Mouse (Mus musculus): ENCODE measurements around the gene Fnbp1l. TPM values are rescaled to one million over a fixed set of nuclear protein-coding genes. Genes with fewer than 3 reads are reported as not detected.

Fnbp1l gene
- polyA plus RNA-seq, 1 experiment, result 91.1 TPM

DNA sequence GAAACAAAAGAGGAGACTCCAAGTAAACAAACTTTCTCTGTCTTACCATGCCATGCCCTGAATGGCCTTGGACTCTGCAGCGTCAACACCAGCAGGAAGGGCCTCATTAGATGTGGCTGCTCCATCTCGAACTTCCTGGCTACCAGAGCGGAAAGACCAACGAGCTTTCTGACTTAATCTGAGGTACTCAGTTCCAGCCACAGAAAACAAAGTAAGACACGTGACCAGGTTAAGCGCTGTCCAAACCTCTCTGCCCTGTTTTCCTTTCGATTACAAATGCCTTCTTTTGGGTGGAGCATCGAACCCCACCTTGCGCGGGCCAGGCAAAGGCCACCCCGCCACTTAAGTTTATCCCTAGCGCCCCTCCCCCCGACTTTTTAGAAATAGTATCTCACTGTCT is 10.1 kb upstream of the Fnbp1l start:
- Histone ChIP-seq H3K27ac (ENCODE audit: insufficient read depth, low read length) (no peak overlapping the region), H3K4me3 (ENCODE audit: insufficient read depth, low read length) (no peak overlapping the region), H3K4me1 (ENCODE audit: control insufficient read depth, insufficient read depth, low read length) (peaks cover 1% of the 10 kb centered on the region; the same call in 1 of the 2 replicates)
- TF ChIP-seq CTCF (IDR thresholded peaks at IDR 0.05; ENCODE audit: extremely low read depth, insufficient read depth, low read length), result no peak
- TF ChIP-seq POLR2A (IDR thresholded peaks at IDR 0.05; ENCODE audit: extremely low read depth, insufficient read depth, low read length), result no peak

- Histone ChIP-seq H3K4me3 (ENCODE audit: insufficient read depth, low read length) (no peak overlapping the region), H3K4me1 (ENCODE audit: control insufficient read depth, insufficient read depth, low read length) (peaks cover 1% of the 10 kb centered on the region; the same call in 1 of the 2 replicates), H3K27ac (ENCODE audit: insufficient read depth, low read length) (no peak overlapping the region)
- TF ChIP-seq POLR2A (IDR thresholded peaks at IDR 0.05; ENCODE audit: extremely low read depth, insufficient read depth, low read length), result no peak
These were observed 9.4 kb upstream of the Fnbp1l start for GRCm38 (mm10) chr3:122628956-122629355.

DNA sequence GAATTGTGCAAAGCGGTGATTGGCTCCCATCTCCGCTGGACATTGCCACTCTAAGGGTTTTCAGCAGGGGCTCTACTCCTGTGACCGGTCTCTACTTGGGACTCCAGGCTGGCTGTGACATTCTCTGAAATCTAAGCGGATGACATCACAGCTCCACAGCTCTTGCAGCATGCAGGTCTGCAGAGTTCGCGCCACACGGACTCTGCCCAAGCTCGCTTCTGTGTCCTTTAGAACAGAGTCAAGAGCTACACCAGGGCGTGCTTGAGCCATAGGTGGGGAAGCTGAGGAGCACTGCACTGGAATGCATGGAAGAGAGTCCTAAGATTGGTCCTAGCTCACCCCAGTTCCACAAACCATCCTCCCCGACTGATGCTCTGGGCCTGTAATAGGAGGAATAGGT is 9.0 kb upstream of the Fnbp1l start:
- Histone ChIP-seq H3K4me3 (ENCODE audit: insufficient read depth, low read length) (no peak overlapping the region), H3K4me1 (ENCODE audit: control insufficient read depth, insufficient read depth, low read length) (peaks cover 1% of the 10 kb centered on the region; the same call in 1 of the 2 replicates), H3K27ac (ENCODE audit: insufficient read depth, low read length) (no peak overlapping the region)
- TF ChIP-seq POLR2A (IDR thresholded peaks at IDR 0.05; ENCODE audit: extremely low read depth, insufficient read depth, low read length) (no peak), CTCF (IDR thresholded peaks at IDR 0.05; ENCODE audit: extremely low read depth, insufficient read depth, low read length) (no peak)

GRCm38 (mm10) chr3:122627846-122628245 is 8.3 kb upstream of the Fnbp1l start:
- H3K4me1 ChIP-seq (ENCODE audit: control insufficient read depth, insufficient read depth, low read length), result peaks cover 1% of the 10 kb centered on the region; the same call in 1 of the 2 replicates
- no peak overlapping the region for H3K27ac ChIP-seq (ENCODE audit: insufficient read depth, low read length)
- TF ChIP-seq POLR2A (IDR thresholded peaks at IDR 0.05; ENCODE audit: extremely low read depth, insufficient read depth, low read length), result no peak
- TF ChIP-seq CTCF (IDR thresholded peaks at IDR 0.05; ENCODE audit: extremely low read depth, insufficient read depth, low read length), result no peak
- no peak overlapping the region for H3K4me3 ChIP-seq (ENCODE audit: insufficient read depth, low read length)

- no peak for TF ChIP-seq POLR2A (IDR thresholded peaks at IDR 0.05; ENCODE audit: extremely low read depth, insufficient read depth, low read length)
- TF ChIP-seq CTCF (IDR thresholded peaks at IDR 0.05; ENCODE audit: extremely low read depth, insufficient read depth, low read length), result no peak
- no peak overlapping the region for H3K4me3 ChIP-seq (ENCODE audit: insufficient read depth, low read length)
- H3K27ac ChIP-seq (ENCODE audit: insufficient read depth, low read length), result no peak overlapping the region
- peaks cover 1% of the 10 kb centered on the region; the same call in 1 of the 2 replicates for H3K4me1 ChIP-seq (ENCODE audit: control insufficient read depth, insufficient read depth, low read length)
These were observed 5.1 kb upstream of the Fnbp1l start for GRCm38 (mm10) chr3:122624591-122624990.

DNA sequence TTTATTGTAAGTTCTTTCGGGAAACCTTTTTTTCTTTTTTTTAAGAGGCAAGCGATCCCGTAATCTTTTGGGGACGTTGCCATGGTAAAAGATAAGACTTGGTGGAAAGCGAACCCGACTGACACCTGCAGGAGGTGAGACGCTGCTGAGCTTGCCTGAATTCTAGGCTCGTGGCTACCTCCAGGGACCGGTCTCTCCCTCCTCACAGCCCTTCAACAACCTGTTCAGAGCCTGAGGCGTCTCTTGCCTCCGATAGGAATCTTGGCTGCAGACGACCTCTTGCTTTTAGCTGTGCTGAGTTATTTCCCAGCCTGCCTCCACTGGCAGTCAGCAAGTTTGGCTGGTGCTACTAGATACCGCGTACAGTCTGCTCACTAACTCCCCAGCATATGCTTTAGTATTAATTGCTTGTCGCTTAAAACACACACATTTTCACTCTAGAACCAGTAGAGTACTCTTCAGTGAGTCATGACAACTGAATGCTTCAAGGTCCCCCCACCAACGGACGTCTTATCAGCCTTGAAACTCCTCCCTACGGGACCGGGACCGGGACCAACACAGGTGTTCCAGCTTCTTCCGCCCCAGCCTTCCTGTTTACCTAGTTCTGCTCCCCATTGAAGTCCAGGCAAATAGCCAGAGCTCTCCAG is 893 bp upstream of the Fnbp1l start:
- Histone ChIP-seq H3K4me1 (ENCODE audit: control insufficient read depth, insufficient read depth, low read length) (peaks cover 2% of the 10 kb centered on the region), H3K4me3 (ENCODE audit: insufficient read depth, low read length) (peak overlapping the region; percentile 84), H3K27ac (ENCODE audit: insufficient read depth, low read length) (peak overlapping the region; percentile 85)
- no peak for TF ChIP-seq CTCF (IDR thresholded peaks at IDR 0.05; ENCODE audit: extremely low read depth, insufficient read depth, low read length)
- TF ChIP-seq POLR2A (IDR thresholded peaks at IDR 0.05; ENCODE audit: extremely low read depth, insufficient read depth, low read length), result peak; percentile 51; the same call in 1 of the 2 replicates

GRCm38 (mm10) chr3:122619931-122620284 is 393 bp upstream of the Fnbp1l start:
- Histone ChIP-seq H3K4me1 (ENCODE audit: control insufficient read depth, insufficient read depth, low read length) (peaks cover 2% of the 10 kb centered on the region), H3K27ac (ENCODE audit: insufficient read depth, low read length) (peak overlapping the region; percentile 85), H3K4me3 (ENCODE audit: insufficient read depth, low read length) (peak overlapping the region; percentile 84)
- TF ChIP-seq CTCF (IDR thresholded peaks at IDR 0.05; ENCODE audit: extremely low read depth, insufficient read depth, low read length) (no peak), POLR2A (IDR thresholded peaks at IDR 0.05; ENCODE audit: extremely low read depth, insufficient read depth, low read length) (no peak)

GRCm38 (mm10) chr3:122618402-122618801 is 1.1 kb downstream of the Fnbp1l start:
- Histone ChIP-seq H3K27ac (ENCODE audit: insufficient read depth, low read length) (peak overlapping the region; percentile 95; the same call in 1 of the 2 replicates), H3K4me1 (ENCODE audit: control insufficient read depth, insufficient read depth, low read length) (peaks cover 2% of the 10 kb centered on the region), H3K4me3 (ENCODE audit: insufficient read depth, low read length) (peak overlapping the region; percentile 84)
- TF ChIP-seq POLR2A (IDR thresholded peaks at IDR 0.05; ENCODE audit: extremely low read depth, insufficient read depth, low read length) (no peak), CTCF (IDR thresholded peaks at IDR 0.05; ENCODE audit: extremely low read depth, insufficient read depth, low read length) (no peak)

- no peak overlapping the region for H3K27ac ChIP-seq (ENCODE audit: insufficient read depth, low read length)
- peaks cover 2% of the 10 kb centered on the region for H3K4me1 ChIP-seq (ENCODE audit: control insufficient read depth, insufficient read depth, low read length)
- TF ChIP-seq POLR2A (IDR thresholded peaks at IDR 0.05; ENCODE audit: extremely low read depth, insufficient read depth, low read length) (no peak), CTCF (IDR thresholded peaks at IDR 0.05; ENCODE audit: extremely low read depth, insufficient read depth, low read length) (no peak)
- peak overlapping the region; percentile 84 for H3K4me3 ChIP-seq (ENCODE audit: insufficient read depth, low read length)
These were observed 1.7 kb downstream of the Fnbp1l start for GRCm38 (mm10) chr3:122617613-122618340.

DNA sequence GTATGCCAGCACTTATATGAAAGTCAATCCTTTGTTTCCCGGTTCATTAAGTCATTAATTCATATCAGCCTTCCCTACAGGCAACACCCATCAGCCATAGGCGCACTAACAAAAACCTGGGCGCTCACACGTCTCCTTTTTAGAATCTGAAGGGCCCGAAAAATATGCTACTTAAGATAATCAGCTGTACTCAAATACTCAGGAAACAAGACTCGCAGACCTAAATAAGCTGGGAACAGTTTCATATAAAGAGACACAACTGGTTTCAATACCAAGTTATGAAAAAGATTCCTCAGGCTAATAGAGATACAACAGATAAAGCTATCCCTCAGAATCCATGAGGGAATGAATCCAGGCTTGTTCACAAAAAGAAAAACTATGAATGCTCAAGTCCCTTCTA is 7.0 kb downstream of the Fnbp1l start:
- no peak overlapping the region for H3K27ac ChIP-seq (ENCODE audit: insufficient read depth, low read length)
- TF ChIP-seq POLR2A (IDR thresholded peaks at IDR 0.05; ENCODE audit: extremely low read depth, insufficient read depth, low read length) (no peak), CTCF (IDR thresholded peaks at IDR 0.05; ENCODE audit: extremely low read depth, insufficient read depth, low read length) (no peak)
- peaks cover 6% of the 10 kb centered on the region for H3K4me1 ChIP-seq (ENCODE audit: control insufficient read depth, insufficient read depth, low read length)
- H3K4me3 ChIP-seq (ENCODE audit: insufficient read depth, low read length), result no peak overlapping the region

All from cortical plate, adult 2 months (tissue).